Mouse (Mus musculus): ENCODE results near the gene Fstl3. TPM values are rescaled to one million over a fixed set of nuclear protein-coding genes. Genes with fewer than 3 reads are reported as not detected.

Gene Fstl3
- polyA plus RNA-seq (2012; rRNA removed; ENCODE audit: low replicate concordance), result 11.5 and 11.9 TPM in 2 replicates

GRCm38 (mm10) chr10:79777103-79777531 lies at the start of gene Fstl3:
Gene Fstl3 (plus strand): TSS chr10:79777272.

DNA sequence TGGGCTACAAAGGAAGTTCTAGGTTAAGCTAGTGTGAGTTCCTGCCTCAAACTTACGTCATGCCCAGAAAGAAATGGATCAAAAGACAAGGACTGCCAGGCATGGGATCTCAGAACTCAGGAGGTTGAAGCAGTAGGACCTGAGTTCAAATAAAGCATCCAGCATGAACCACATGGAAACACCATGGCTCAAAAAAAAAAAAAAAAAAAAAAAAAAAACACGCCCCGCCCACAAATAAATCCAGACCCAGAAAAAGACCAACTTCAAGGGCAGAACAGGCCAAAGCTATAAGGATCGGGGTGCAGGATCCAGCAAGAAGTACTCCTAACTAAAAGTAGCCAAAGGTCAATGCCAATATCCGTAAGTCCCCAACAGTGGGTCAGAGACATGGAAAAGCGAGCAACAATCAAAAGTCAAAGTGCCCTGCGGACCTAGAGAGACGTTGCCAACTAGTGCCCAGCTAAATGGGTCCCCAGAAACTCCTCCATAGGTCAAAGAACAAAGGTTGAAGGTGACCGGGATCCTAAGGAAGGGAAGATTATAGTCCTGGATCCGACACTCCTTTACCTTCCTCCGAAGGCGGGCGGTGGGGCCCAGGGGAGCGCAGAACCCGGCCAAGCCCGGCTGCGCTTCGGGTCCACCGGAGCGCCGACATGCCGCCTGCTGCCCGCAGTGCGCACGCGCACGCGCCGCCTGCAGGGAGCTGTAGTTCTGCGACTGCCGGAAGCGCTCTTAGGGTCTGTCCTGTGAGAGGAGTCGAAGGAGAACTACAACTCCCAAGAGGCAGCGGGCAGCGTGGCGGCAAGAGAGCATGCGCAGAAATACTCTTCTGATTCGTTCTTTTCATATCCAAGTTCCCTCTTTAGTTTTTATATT lies 30.9 kb upstream of the Fstl3 start, which contains the start of gene Polrmt:
TSS of gene Polrmt (minus strand) at position 684 of the 876 bp plus-strand sequence.

DNA sequence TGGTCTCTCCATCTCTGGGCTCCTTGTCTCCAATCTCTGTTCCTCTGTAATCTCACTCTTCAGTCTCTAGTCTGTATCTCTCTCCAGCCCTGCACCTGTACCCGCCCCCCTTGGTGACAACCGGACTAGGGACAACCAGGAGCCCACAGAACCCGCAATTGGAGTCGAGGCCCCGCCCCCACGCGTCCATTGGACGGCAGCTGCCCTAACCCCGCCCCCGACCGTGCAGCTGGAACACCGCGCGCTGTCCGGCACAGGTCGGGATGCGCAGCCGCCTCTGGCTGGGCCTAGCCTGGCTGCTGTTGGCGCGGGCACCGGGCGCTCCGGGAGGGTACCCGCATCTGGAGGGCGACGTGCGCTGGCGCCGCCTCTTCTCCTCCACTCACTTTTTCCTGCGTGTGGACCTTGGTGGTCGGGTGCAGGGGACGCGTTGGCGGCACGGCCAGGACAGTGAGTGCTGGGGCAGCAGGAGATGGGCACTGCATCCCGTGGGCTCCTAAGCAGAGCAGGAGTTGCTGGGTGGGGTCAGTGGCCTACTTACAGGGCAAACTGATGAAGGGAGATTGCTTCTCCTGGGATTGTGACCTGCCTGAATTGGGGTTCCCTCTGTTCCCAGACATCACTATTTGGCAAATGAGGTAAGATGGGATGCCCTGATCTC lies 22.1 kb upstream of the Fstl3 start, which contains the start of gene Fgf22:
TSS of gene Fgf22 (plus strand) at position 221 of the 661 bp plus-strand sequence.

GRCm38 (mm10) chr10:79766508-79767325 lies 10.4 kb upstream of the Fstl3 start, which contains the start of gene Rnf126:
Gene Rnf126 (minus strand): TSS chr10:79766952.

GRCm38 (mm10) chr10:79790861-79791260 lies 13.8 kb downstream of the Fstl3 start, which contains the start of gene Prss57:
Gene Prss57 (minus strand): TSS chr10:79790961.

DNA sequence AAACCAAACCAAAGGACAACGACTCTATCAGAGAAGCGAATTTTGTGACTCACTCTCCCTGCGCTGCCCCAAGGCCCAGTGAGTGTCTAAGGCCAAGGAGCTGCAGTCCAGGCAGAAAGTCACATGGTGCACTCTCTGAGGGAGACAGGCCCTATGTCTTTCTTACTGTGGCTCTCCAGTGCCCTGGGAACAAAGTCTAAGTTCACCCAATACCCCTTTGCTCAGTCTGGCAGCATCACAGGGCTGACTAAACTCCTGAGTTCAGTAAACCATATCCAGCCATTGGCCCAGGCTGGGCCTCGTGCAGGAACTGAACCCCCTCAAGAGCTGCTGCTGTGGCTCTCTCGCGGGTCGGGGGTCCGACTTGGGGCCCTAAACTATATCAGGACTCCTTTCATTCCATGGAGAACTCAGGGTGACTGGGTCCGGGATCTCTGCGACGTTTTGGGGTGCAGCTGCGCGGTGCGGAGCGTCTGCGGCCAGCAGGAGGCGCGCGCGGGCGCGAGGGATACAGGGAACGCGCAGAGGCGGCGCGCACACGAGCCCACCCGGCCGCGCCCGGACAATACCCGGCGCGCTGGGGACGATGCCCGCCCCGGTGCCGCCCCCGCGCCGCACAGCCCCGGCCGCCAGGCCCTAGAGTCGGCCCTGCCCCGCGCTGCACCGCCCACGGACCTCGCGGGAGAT lies 16.1 kb downstream of the Fstl3 start, which contains the start of gene Palm:
TSS of gene Palm (plus strand) at position 522 of the 687 bp plus-strand sequence.

GRCm38 (mm10) chr10:79820782-79821181 lies 43.7 kb downstream of the Fstl3 start, which contains the start of gene Misp:
Gene Misp (plus strand): TSS chr10:79820989.

Other genes with a start within 250 kb of the Fstl3 start
- gene Plpp2, start 243.5 kb upstream of the Fstl3 start, polyA plus RNA-seq (2012; rRNA removed; ENCODE audit: low replicate concordance), result 227 and 464 TPM in 2 replicates
- gene Mier2, start 222.1 kb upstream of the Fstl3 start, polyA plus RNA-seq (2012; rRNA removed; ENCODE audit: low replicate concordance), result 87.0 and 107 TPM in 2 replicates
- not detected in 2 replicates for gene Theg, start 189.9 kb upstream of the Fstl3 start, polyA plus RNA-seq (2012; rRNA removed; ENCODE audit: low replicate concordance)
- 0.84 and 1.1 TPM in 2 replicates for gene C2cd4c, start 163.2 kb upstream of the Fstl3 start, polyA plus RNA-seq (2012; rRNA removed; ENCODE audit: low replicate concordance)
- 1.3 and 2.5 TPM in 2 replicates for gene Shc2, start 139.4 kb upstream of the Fstl3 start, polyA plus RNA-seq (2012; rRNA removed; ENCODE audit: low replicate concordance)
- gene Odf3l2, start 131.5 kb upstream of the Fstl3 start, polyA plus RNA-seq (2012; rRNA removed; ENCODE audit: low replicate concordance), result not detected in 2 replicates
- 6.5 and 9.9 TPM in 2 replicates for gene Madcam1, start 112.7 kb upstream of the Fstl3 start, polyA plus RNA-seq (2012; rRNA removed; ENCODE audit: low replicate concordance)
- gene Tpgs1, start 107.9 kb upstream of the Fstl3 start, polyA plus RNA-seq (2012; rRNA removed; ENCODE audit: low replicate concordance), result 80.2 and 108 TPM in 2 replicates
- gene Cdc34, start 95.1 kb upstream of the Fstl3 start, polyA plus RNA-seq (2012; rRNA removed; ENCODE audit: low replicate concordance), result 199 and 293 TPM in 2 replicates
- gene Gzmm, start 88.3 kb upstream of the Fstl3 start, polyA plus RNA-seq (2012; rRNA removed; ENCODE audit: low replicate concordance), result 0.37 TPM in 1 of 2 replicates, not detected in the other
- 528 and 1,060 TPM in 2 replicates for gene Bsg, start 72.8 kb upstream of the Fstl3 start, polyA plus RNA-seq (2012; rRNA removed; ENCODE audit: low replicate concordance)
- 8.5 and 24.2 TPM in 2 replicates for gene Hcn2, start 60.6 kb upstream of the Fstl3 start, polyA plus RNA-seq (2012; rRNA removed; ENCODE audit: low replicate concordance)
- 47.7 and 62.9 TPM in 2 replicates for gene Polrmt, start 30.7 kb upstream of the Fstl3 start, polyA plus RNA-seq (2012; rRNA removed; ENCODE audit: low replicate concordance)
- gene Fgf22, start 22.2 kb upstream of the Fstl3 start, polyA plus RNA-seq (2012; rRNA removed; ENCODE audit: low replicate concordance), result not detected in 2 replicates
- gene Rnf126, start 10.3 kb upstream of the Fstl3 start, polyA plus RNA-seq (2012; rRNA removed; ENCODE audit: low replicate concordance), result 161 and 229 TPM in 2 replicates
- 0.27 and 0.59 TPM in 2 replicates for gene Prss57, start 13.7 kb downstream of the Fstl3 start, polyA plus RNA-seq (2012; rRNA removed; ENCODE audit: low replicate concordance)
- 17.2 and 27.7 TPM in 2 replicates for gene Palm, start 16.3 kb downstream of the Fstl3 start, polyA plus RNA-seq (2012; rRNA removed; ENCODE audit: low replicate concordance)
- gene Misp, start 43.7 kb downstream of the Fstl3 start, polyA plus RNA-seq (2012; rRNA removed; ENCODE audit: low replicate concordance), result 97.3 and 216 TPM in 2 replicates
- gene Ptbp1, start 77.2 kb downstream of the Fstl3 start, polyA plus RNA-seq (2012; rRNA removed; ENCODE audit: low replicate concordance), result 156 and 209 TPM in 2 replicates
- 3.8 and 5.3 TPM in 2 replicates for gene Prtn3, start 97.2 kb downstream of the Fstl3 start, polyA plus RNA-seq (2012; rRNA removed; ENCODE audit: low replicate concordance)
- 6.1 and 11.4 TPM in 2 replicates for gene Plppr3, start 97.4 kb downstream of the Fstl3 start, polyA plus RNA-seq (2012; rRNA removed; ENCODE audit: low replicate concordance)
- gene Elane, start 109.0 kb downstream of the Fstl3 start, polyA plus RNA-seq (2012; rRNA removed; ENCODE audit: low replicate concordance), result not detected in 2 replicates
- gene Cfd, start 113.6 kb downstream of the Fstl3 start, polyA plus RNA-seq (2012; rRNA removed; ENCODE audit: low replicate concordance), result 12.8 and 564 TPM in 2 replicates
- gene Med16, start 131.7 kb downstream of the Fstl3 start, polyA plus RNA-seq (2012; rRNA removed; ENCODE audit: low replicate concordance), result 44.8 and 49.2 TPM in 2 replicates
- not detected in 2 replicates for gene Gm26602, start 133.6 kb downstream of the Fstl3 start, polyA plus RNA-seq (2012; rRNA removed; ENCODE audit: low replicate concordance)
- gene Kiss1r, start 139.7 kb downstream of the Fstl3 start, polyA plus RNA-seq (2012; rRNA removed; ENCODE audit: low replicate concordance), result 5.1 and 5.6 TPM in 2 replicates
- 102 and 133 TPM in 2 replicates for gene R3hdm4, start 143.9 kb downstream of the Fstl3 start, polyA plus RNA-seq (2012; rRNA removed; ENCODE audit: low replicate concordance)
- gene Arid3a, start 149.8 kb downstream of the Fstl3 start, polyA plus RNA-seq (2012; rRNA removed; ENCODE audit: low replicate concordance), result 8.1 and 9.4 TPM in 2 replicates
- 32.5 and 36.7 TPM in 2 replicates for gene Wdr18, start 182.9 kb downstream of the Fstl3 start, polyA plus RNA-seq (2012; rRNA removed; ENCODE audit: low replicate concordance)
- gene Grin3b, start 193.4 kb downstream of the Fstl3 start, polyA plus RNA-seq (2012; rRNA removed; ENCODE audit: low replicate concordance), result 0.13 TPM in 1 of 2 replicates, not detected in the other
- gene Tmem259, start 207.1 kb downstream of the Fstl3 start, polyA plus RNA-seq (2012; rRNA removed; ENCODE audit: low replicate concordance), result 473 and 724 TPM in 2 replicates
- gene Cnn2, start 211.3 kb downstream of the Fstl3 start, polyA plus RNA-seq (2012; rRNA removed; ENCODE audit: low replicate concordance), result 47.4 and 53.3 TPM in 2 replicates
- gene Abca7, start 219.2 kb downstream of the Fstl3 start, polyA plus RNA-seq (2012; rRNA removed; ENCODE audit: low replicate concordance), result 22.5 and 27.6 TPM in 2 replicates
- gene Arhgap45, start 239.4 kb downstream of the Fstl3 start, polyA plus RNA-seq (2012; rRNA removed; ENCODE audit: low replicate concordance), result 16.6 and 28.8 TPM in 2 replicates

Data from duodenum, adult 2 months (tissue).